Mouse (Mus musculus) 416B (cell line): ENCODE results near the gene Amtn.
A peak's percentile ranks its signal among the peaks of the same experiment; 100 is the strongest.
"Not testable (repeated sequence)": the region's sequence is repeated elsewhere in the genome, so short reads cannot be mapped to it uniquely, and the experiment has no call there.

Source experiments
- DNase-seq: peaks from one replicate; pipeline ENCODE4 v3.0.0; 2011; ENCODE audit warnings: low read depth

Amtn gene

DNA sequence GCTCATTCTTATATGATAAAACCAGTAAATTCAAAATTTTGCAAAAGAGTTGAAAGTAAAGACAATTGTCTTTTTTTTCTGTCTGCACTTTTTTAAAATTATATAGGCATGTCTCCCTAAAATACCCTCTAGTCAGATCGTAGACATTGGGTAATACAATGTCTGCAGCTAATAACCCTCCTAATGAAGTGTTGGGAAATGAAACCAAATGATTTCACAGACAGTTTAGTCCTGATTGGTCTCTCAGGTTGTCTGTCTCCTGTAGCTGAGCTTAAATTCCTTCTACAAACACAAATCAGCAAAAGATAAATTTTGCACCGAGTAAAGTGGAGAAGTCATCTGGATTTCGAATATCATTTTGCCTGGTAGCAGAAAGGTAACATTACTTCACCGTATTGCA lies at the start of gene Amtn:
TSS of gene Amtn (plus strand) at position 301 of the 400 bp plus-strand sequence.
- no peak for DNase-seq

GRCm38 (mm10) chr5:88348533-88348932 lies 27.4 kb upstream of the Amtn start:
- DNase-seq = not testable (repeated sequence)

DNA sequence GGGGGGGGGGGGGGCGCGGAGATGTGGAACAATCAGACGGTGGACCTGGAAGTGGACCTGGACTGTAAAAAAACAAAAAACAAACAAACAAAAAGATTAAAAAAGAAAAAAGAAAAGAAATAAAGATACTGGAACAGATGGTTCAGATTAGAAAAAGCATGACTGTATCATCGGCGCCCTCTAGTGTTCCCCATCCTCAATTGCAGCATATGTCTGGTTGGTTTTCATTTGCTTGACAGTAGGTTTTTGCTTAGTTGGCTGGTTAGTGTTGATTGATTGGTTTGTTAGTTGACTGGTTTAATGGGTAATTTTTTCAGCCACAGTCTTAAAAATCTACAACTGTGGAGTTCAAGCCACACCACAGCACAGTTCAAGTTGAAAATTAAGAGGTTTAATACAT lies 11.1 kb upstream of the Amtn start:
- peak; percentile 54 for DNase-seq

DNA sequence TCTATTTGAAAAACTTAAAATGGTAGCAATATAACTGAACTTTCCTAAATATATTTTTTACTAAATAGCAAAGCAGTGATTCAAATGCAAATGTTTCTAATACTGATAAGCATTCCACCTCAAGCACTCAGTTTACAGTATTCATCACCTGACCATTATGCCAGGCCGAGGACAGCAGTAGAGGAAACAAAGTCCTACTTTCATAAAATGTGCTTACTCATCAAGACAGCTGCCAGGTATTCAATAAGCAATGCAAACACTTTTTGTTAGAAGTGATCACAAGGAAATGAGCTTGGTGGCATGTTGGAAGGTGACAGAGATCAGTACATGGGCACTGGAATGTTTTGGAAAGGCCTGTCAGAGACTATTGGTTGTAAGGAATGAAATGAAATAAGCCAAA lies 9.0 kb upstream of the Amtn start:
- no peak for DNase-seq

- DNase-seq = peak; percentile 43
These were observed 5.2 kb upstream of the Amtn start for GRCm38 (mm10) chr5:88370578-88371232.

- no peak for DNase-seq
These were observed 3.3 kb upstream of the Amtn start for GRCm38 (mm10) chr5:88372563-88372962.

- peak; percentile 5 for DNase-seq
These were observed 16.1 kb downstream of the Amtn start for GRCm38 (mm10) chr5:88391960-88392359.

GRCm38 (mm10) chr5:88398581-88398980 lies 22.7 kb downstream of the Amtn start:
- DNase-seq = no peak

- peak; percentile 69 for DNase-seq
These were observed 23.9 kb downstream of the Amtn start for GRCm38 (mm10) chr5:88399849-88400248.

DNA sequence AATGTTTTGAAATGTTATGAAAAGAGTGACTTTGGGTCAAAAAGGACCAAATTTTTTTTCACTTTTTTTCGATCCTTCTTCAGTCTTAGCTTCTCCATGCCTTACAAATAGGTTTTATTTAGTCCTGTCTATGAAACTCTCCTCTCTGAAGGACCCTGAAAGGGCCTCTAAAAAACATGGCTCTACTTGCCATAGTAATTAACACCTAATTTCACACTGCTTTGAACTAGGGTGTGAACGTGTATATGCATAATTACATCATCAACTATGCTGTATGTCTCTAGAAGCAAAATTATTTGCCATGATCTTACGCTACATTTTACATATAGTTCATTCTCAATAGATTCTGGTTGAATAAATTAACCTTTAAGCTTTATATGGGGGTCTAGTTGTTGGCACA lies 25.6 kb downstream of the Amtn start:
- no peak for DNase-seq

DNA sequence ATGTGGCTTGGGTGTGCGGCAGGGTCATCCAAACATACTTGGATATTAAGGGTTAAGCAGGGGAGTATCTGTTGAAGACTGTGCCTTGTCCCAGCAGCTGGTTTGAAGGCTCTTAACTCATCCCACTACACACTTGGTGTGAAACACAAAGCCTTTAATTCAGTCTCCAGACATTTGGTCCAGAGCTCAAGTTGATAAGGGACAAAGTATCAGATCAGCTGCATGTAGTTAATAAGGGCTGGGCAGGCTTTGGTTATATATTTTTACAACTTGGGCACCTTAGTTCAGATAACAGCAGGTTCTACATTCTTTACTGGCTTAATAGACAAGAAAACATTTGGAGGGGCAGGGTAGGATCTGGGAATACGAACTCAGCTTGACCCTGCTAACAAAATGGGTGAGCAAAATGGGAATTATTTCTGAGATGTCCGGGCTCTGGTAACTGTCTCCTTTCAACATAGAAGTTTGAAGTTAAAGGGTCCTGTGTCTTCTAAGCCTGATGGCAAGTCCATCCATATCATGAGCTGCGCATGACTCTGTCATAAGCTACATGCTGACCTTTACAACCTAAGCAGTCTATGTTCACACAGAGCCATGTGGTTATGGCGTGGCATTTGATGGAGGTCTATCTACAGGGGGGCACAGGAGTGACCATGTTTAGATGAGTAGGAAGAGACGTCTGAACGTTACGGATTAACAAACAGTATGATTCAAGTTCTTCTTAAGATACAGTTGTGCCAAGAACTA lies 44.6 kb downstream of the Amtn start:
- DNase-seq = no peak

- not testable (repeated sequence) for DNase-seq
These were observed 49.0 kb downstream of the Amtn start for GRCm38 (mm10) chr5:88424892-88425291.

DNA sequence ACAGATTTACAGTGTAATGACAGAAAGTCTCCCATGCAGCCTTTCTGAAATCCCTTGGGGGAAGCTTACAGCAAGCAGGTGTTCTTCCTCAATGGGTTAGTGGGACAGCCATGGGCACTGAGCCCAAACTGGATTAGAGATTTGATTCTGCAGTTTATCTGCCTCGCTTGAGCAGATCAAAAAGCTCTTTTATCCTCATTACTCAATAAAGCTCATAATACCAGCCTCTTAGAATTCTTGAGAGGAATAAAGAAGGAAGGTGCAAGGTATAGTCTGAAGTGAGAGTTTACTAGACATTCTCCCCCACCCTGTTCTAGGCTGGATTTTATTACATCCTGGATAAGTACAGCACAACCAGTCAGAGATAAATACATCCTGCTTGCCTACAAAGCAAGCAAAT lies 50.8 kb downstream of the Amtn start:
- no peak for DNase-seq
